Mouse (Mus musculus) adipocyte (in vitro differentiated cells): Measurements from ENCODE around the gene L1td1.

Experiments used
- DNase-seq: peaks from one replicate; pipeline ENCODE4 v3.0.0-alpha.2; 2016; ENCODE audit warnings: low spot score

L1td1 gene

DNA sequence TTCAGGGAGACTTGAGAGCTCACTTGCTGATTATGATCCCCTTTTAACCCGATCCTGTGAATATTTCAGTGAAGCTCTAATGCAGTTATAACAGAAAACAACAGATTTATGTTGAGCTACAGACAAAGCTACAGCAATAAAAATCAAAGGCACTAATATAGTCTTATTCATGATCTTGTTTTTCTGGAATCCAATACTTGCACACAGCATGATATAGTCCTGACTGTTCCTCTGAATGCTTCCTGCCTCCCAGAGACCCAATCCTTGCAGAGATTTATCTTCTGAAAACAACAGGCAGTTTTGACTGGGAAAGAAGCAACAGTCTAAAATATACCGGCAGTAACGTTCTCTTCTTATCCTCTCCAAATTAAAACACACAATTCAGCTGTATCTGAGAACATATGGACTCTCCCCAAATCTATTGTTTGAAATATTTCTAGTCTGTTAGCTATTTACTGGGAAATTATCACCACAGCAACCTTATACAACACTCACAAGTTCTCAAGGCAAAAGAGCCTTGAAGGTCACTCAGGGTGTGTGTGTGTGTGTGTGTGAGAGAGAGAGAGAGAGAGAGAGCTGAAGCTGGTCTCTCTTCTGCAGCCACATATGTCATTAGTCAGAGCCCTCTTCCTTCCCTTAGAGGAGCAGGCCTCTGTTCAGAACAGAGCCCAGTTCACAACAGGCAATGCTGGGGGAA lies 16.8 kb downstream of the L1td1 start:
- DNase-seq, result no peak

DNA sequence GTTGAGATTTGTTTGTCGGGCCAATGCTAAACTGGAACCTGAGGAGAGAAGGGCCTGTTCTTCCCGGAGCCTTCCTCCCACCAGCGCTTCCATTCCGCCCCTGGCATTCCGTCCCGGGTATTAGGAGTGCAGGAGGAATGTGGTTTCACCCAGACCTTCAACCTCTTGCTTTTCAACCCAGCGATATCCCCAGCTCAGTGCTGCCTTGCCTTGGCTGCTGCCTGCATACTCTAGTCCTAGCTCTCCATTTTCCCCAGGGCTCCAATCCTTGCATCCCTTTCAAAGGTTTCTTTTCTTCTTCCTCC lies 17.3 kb downstream of the L1td1 start:
- no peak for DNase-seq

DNA sequence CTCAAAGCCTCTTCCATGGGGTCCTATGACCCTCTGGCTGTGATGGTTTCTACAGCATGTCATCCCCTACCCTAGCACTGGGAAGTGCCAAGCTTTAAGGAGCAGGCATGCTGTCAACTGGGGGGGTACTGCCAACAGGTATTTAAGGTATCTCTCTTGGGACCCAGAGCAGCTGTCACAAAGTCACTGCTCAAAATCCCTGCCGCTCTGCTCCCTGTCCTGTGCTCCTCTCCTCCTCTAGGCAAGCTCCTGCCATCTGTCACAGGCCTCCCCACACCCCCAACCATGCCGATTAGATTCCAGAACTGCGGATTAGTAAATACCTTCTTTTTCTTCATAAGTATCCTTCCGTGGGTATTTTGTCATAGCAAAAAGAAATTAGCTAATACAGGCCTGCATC lies 27.9 kb downstream of the L1td1 start:
- no peak for DNase-seq

DNA sequence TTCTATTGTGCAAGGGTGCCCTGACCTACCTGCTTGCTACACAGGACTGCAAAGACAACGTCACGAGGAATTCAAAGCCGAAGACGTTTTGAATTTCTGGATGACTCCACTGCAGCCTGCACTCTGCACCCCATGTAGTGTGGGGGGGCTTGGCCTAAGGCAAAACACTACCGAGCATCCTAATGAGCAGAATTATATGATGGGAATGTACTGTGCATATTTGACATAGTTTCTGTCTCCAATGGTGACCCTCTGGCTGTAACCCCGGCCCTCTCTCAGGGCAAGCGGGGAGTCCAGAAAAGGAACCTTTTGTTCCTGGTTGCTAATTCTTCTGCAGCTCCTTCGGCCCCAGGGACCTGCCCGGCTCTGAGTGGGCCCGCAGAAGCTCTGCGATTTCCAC lies 29.6 kb downstream of the L1td1 start:
- DNase-seq, result no peak

DNA sequence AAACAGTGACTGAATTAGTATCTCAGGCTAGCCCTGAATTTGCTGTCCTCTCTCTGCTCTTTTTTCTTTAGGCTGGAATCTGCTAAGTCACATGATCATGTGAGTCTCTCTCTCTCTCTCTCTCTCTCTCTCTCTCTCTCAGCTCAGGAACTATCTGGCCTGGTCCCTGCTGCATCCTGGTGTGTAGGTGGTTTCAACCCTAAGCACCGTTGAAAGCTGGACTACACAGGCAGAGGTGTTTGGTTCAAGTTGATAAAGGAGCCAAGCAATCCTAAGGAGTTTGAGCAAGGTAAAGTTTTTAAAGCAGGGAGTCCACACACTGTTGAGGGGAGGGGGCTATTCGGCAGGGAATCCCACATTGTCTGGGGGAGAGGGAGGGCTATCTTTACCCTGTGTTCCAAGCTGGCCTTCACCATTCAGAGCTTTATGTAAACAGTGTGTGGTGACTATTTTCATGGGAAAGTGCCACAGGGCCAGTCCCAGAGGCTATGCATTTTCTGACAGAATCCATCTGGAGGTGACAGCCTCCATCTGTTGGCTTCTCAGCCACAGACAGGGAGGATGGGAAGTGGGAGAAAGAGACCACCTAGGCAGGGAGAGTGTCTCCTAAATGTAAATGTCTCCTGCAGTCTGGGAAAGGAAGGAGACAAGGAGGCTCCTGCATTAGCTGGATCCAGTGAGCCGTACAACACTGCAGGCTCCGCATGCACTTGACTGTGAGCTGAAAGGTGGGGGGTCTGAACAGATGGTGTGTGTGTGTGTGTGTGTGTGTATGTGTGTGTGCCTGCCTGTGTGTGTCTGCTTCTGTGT lies 31.7 kb downstream of the L1td1 start:
- DNase-seq, result no peak

DNA sequence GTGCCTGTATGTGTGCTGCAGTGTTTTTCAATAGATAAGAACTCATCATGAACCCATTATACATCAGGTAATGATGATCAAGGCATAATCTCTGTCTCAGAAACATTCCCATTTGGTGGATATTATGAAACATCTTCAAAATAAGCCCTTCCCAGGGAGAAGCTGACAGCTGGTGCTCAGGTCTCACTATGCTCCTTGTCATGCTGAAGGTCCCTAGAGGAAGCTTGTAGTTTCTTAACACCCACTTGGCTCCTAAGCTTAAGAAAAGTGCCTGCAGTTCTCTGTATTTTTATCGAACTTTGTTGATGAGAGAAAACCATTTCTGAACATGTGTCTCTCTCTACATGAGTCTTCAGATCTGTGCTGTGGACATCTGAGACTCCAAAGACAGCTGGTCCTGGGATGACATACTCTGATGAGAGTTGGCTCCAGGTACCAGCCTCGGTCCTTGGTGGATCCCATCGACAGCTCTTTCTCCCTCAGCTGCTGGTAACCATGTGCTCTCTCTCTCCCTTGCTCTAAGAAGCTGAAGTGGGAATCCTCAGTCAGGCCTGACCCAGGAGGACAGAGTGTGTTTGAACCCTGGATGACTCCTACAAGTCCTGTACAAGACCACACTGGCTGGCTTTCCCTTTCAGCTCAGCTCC lies 32.5 kb downstream of the L1td1 start:
- no peak for DNase-seq

DNA sequence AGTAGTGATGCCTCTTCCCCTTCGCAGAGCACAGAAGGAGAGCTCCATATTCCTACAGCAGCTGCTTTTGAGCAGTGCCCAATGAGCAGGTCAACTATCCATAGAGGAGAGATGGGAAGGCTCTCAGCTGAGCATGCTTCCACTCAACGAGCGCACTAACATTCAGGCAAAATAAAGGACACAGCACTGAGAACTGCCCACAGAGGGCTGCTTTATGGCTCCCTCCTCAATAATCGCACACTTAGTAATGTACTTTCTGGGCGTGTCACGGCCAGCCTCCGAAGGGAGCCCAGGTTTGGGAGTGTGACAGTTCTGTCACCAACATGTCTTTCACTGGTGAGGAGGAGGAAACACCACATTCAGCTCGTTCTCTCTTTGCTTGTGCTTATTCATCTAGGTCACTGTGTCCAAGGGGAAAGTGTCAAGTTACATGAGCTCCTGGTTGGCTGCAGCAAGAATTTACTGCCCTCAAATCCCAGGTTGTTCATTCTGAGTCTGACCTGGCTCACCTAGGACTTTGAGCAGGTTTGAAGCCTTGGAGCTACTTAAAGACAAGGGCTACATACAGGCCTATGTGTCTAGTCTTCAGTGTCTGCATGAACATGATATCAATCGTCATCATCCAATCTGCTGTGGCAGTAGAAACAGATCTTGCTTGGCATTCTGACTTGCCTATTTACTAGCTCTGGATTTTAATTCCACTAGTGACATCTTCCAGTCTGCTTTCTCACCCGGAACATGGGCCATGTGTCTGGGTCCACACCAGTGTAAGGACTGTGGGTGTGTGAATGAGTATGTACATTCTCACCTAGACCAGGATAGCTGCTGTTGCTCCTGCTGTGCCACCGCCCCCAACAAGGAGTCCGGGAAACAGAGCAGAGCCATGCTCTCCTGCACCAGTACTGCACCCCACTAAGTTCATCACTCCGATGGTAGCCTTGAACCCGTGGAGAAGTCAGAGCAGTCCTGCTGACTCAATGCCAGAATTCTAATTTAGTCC lies 40.9 kb downstream of the L1td1 start:
- DNase-seq, result no peak

DNA sequence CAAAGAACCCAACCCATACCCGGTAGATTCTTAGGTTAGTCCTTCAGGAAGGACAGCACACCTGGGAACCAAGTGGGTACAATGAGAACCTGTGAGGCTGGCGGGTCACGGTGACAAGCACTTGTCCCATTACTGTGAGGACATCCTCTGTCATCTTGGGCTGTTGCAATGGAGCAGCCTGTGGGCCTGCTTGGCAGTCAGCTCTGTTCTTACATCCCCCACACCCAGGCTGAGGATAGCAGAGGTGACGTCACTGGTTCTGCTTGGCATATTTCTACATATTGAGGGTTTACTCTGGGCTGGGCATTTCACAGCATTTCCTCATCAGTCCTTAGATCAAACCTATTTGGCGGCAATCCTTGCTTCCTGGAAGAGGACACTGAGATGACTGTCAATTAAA lies 47.3 kb downstream of the L1td1 start:
- no peak for DNase-seq

DNA sequence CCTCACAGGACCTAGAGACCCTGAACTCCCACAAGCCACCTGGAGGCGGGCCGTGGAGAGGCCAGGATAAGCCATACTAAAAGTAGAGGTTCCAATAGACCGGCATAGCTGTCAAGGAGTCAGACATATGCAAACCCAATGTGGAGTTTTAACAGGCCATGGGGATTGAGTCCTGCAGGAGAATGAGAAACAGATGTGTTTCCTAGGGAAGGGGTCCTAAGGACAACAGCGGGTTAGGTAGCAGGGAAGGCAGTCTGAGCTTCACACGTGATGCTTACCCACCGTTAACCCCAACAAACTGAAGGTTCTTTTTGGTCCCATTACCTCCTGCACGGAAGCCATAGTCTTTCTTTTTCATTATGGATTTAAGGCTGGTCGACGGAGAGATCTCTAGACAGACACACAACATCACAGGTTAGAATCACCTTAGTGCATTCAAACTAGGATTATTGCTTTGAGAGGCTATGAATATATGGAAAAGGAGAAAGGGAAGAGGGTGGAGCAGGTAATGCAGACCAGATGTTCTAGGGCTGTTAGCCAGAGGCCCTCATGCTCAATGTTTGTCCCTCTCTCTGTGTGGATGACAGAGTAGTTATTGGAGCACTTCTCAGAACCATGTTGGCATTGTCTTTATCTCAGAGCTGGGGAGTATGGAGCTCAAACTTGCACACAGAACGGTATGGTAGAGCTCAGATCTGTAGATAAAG lies 50.3 kb downstream of the L1td1 start:
- DNase-seq, result no peak

DNA sequence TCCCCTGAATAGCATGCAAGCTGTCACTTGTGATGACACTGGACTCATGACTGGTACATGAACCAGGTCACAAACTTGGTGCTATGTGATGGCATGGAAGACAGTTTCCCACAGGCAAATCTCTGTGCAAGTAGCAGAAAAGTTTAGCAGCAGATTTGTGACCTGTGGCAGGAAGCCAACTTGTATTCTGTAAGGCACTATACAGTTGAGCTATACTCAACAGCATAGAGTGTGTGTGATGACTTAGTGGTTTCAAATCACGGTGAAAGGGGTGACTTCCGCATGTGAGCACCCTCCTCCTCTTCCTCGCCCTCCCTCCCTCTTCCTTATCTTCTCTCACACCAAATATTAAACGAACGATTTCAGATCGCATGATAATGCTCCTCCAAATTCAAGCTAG lies 50.9 kb downstream of the L1td1 start:
- no peak for DNase-seq

DNA sequence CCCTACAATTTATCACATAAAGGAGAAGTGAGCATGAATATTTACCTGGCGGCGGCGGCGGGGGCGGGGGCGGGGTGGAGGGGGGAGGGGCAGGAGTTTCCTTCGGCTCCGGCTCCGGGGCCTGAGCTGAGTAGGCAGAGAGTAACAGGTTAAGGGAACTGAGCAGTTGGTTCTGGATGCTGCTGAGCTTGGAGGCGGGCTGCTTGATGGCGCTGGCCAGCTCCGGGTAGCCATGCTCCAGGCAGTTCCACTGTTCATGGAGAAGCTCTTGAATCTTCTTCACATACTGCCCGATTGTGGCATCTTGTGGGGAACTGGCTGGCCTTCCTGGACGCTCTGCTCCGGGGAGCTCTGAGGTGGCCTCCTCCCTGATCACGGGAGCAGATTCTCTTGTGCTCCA lies 51.7 kb downstream of the L1td1 start:
- DNase-seq, result no peak

DNA sequence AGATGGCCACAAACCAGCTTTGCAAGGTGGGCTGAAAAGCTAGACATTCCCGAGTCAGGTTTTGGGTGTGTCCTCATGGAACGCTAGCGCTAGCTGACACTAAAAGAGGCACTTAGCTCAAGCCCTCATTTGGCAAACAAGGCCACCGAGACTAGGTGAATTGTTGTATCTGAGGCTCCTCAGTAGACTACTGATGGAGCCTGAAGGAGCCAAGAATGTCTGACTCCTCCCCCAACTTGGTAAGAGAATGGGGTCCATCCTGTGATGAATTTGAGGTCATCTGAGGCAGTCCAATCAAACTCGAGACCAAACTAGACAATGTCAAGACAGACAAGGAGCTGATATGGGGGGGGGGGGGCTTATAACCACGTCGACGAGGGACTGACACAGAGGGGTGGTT lies 59.3 kb downstream of the L1td1 start:
- DNase-seq, result no peak

DNA sequence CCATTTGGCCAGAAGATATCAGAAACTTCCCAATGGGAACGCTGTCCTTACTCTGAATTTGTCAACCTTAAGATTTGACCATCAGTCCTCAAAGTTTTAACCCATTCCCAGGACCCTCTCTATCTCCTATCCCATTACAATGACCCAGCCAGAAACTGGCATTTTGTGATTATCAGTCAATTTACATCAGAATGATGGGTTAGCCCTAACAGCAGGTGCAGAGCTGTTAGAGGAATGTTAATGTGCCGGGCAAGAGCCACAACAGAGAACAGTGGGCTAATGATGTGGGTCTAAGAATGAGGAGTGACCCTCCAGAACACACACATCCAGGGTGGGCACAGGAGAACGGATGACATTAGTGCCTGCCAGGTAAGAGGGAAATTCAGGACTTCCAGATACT lies 59.7 kb downstream of the L1td1 start:
- no peak for DNase-seq
